Mouse (Mus musculus) kidney, embryonic 14.5 days (tissue): ENCODE data around the gene Rmdn3. TPM values are rescaled to one million over a fixed set of nuclear protein-coding genes. Genes with fewer than 3 reads are reported as not detected.

ENCODE experiments used
- ATAC-seq: fragments of 200-750 bp; cut with Nextera tagmentation; 2 replicates; pipeline ENCODE4 v1.8.0; 2017; ENCODE audit warnings: moderate number of reproducible peaks, mild to moderate bottlenecking, moderate TSS enrichment, moderate library complexity; ENCODE audit not compliant: low FRiP score, low TSS enrichment
- H3K27ac ChIP-seq: fragments of 300-500 bp; sonication (generic); 2 replicates; pipeline ENCODE4 v1.5.1; 2014; ENCODE audit warnings: low read depth, mild to moderate bottlenecking, low read length, moderate library complexity, mixed read lengths
- H3K27me3 ChIP-seq: fragments of 300-500 bp; sonication (generic); 2 replicates; pipeline ENCODE4 v1.6.1; 2014; ENCODE audit warnings: mild to moderate bottlenecking, low read length; ENCODE audit not compliant: control insufficient read depth, insufficient read depth
- H3K36me3 ChIP-seq: fragments of 300-500 bp; sonication (generic); 2 replicates; pipeline ENCODE4 v1.6.1; 2014; ENCODE audit warnings: low read length, mixed read lengths; ENCODE audit not compliant: control insufficient read depth, insufficient read depth
- H3K4me1 ChIP-seq: fragments of 300-500 bp; sonication (generic); 2 replicates; pipeline ENCODE4 v1.6.1; 2014; ENCODE audit warnings: low read length, mixed read lengths; ENCODE audit not compliant: control insufficient read depth, insufficient read depth
- H3K4me2 ChIP-seq: fragments of 300-500 bp; sonication (generic); replicated peaks from 2 replicates; pipeline ENCODE4 v1.6.1; 2014; ENCODE audit warnings: low read depth, mild to moderate bottlenecking, low read length
- H3K4me3 ChIP-seq: fragments of 300-500 bp; sonication (generic); 2 replicates; pipeline ENCODE4 v1.5.1; 2014; ENCODE audit warnings: mild to moderate bottlenecking, low read length
- H3K9ac ChIP-seq: fragments of 300-500 bp; sonication (generic); 2 replicates; pipeline ENCODE4 v1.6.1; 2014; ENCODE audit warnings: low read depth, mild to moderate bottlenecking, low read length, moderate library complexity
- H3K9me3 ChIP-seq: fragments of 300-500 bp; sonication (generic); 2 replicates; pipeline ENCODE4 v1.6.1; 2016; ENCODE audit warnings: low read length; ENCODE audit not compliant: control insufficient read depth
- WGBS: fragments of 180-500 bp; shearing (Covaris S2); extraction: QIAGEN DNeasy Blood & Tissue Kit; methylation state at CpG from one replicate; pipeline ENCODE4 v1.1.7; 2014; 5-methylcytosine and 5-hydroxymethylcytosine counted together
- polyA plus RNA-seq: library from polyadenylated mRNA; unstranded; fragments of >200 nt; fragmentation: Nextera tagmentation; extraction: Ambion mirVana; gene quantifications from 2 replicates; pipeline ENCODE4 v1.2.1, GENCODE M21; 2014

Rmdn3 gene
- polyA plus RNA-seq, 1 experiment from 2014 or later, result 41.9 TPM

DNA sequence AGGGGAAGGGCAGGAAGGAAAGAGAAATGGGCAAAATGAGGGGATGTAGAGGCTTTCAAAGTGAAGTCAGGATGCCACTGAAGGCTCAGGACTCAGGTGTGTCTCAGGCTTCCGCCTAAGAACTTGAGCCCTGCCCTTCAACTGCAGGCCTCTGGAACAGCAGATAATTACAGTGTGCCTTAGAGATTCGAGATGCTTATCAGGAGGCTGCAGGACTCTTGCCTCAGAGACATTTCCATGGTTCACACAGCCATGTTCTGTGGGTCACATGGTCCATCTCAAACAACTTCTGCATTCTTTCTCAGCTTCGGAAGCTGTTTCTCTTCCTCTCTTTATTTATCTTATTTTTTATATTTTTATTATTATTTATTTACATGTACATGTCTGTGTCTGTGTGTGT, 6.3 kb upstream of the Rmdn3 start:
- H3K9me3 ChIP-seq, result 0 out of 2 replicates have a peak, but pooled peaks cover 2% of the 10 kb centered on the region
- H3K4me3 ChIP-seq, result no peak overlapping the region
- H3K27me3 ChIP-seq, result peaks cover 3% of the 10 kb centered on the region; the same call in 1 of the 2 replicates
- H3K36me3 ChIP-seq, result no peaks in the 10 kb centered on the region
- peaks cover 11% of the 10 kb centered on the region for H3K4me1 ChIP-seq
- 58% methylated on average over 3 of the region's 3 CpGs for WGBS
- ATAC-seq, result no peak
- no peak overlapping the region for H3K27ac ChIP-seq
- no peak overlapping the region for H3K4me2 ChIP-seq
- no peak overlapping the region for H3K9ac ChIP-seq

DNA sequence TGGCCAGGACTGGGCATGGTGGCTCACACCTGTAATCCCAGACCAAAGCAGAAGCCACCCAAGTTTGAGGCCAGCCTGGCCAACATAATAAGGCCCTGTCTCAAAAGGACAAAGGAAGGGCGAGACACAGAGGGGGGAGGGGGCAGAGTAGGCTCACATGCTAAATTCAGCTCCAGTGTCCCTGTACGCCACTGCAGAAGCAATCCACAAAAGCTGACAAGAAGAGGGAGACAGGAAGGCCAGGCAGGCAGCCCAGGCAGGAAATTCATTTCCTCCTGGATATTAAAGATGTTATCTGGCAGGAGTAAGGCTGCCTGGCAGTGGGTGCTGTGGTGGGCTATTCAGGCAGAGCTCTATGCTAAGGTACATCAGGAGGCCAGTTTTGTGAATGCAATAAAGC, 4.4 kb upstream of the Rmdn3 start:
- Histone ChIP-seq H3K27ac (no peak overlapping the region), H3K27me3 (no peaks in the 10 kb centered on the region), H3K36me3 (no peaks in the 10 kb centered on the region), H3K9me3 (0 out of 2 replicates have a peak, but pooled peaks cover 2% of the 10 kb centered on the region), H3K4me2 (no peak overlapping the region), H3K4me3 (no peak overlapping the region), H3K9ac (no peak overlapping the region), H3K4me1 (no peaks in the 10 kb centered on the region)
- ATAC-seq, result no peak
- WGBS, result 36% methylated on average over 2 of the region's 2 CpGs

DNA sequence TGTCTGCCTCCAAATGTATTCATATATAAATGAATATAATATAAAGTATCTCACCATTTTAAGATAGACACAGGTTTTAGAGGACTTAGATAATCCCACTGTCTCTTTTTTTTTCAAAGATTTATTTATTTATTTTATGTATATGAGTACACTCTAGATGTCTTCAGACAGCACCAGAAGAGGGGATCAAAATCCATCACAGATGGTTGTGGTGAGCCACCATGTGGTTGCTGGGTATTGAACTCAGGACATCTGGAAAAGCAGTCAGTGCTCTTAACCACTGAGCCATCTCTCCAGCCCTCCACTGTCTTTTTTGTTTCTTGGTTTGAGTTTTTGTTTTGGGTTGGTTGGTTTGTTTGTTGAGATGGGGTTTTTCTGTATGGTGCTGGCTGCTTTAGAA, 1.0 kb upstream of the Rmdn3 start:
- no peak for ATAC-seq
- no peaks in the 10 kb centered on the region for H3K27me3 ChIP-seq
- no peak overlapping the region for H3K9ac ChIP-seq
- H3K36me3 ChIP-seq, result peaks cover 12% of the 10 kb centered on the region; the same call in 1 of the 2 replicates
- H3K27ac ChIP-seq, result no peak overlapping the region
- H3K4me3 ChIP-seq, result no peak overlapping the region
- H3K9me3 ChIP-seq, result no peaks in the 10 kb centered on the region
- H3K4me2 ChIP-seq, result no peak overlapping the region
- peaks cover 3% of the 10 kb centered on the region; the same call in 1 of the 2 replicates for H3K4me1 ChIP-seq

DNA sequence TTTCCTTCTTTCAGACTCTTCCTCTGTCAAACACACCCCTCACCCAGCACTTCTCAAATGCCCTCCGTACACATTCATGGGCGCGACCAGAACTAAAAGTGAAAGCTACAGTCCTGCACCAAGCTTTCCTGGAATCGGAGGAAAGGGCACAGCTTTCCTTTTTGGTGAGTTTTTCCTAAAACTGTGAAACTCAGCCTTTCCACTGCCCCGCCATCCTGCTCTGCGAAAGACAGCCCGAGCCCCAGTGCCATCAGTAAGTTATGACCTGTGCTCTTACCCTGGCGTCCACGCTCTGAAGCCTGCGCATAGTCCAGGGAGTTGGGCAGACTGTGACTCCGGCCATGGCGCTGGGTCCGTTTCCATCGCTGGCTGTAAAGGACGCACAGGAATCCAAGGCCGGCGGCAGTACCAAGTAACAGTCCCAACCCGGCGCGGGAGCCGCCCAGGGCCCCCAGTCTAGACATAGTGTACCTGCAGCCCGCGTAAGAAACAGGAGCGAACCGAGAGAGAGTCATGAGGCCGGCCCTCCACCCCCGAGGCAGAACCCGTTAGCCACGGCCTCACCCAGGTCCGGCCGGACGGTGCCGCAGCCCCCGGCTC, 653 bp downstream of the Rmdn3 start:
- peaks cover 28% of the 10 kb centered on the region; the same call in 1 of the 2 replicates for H3K36me3 ChIP-seq
- H3K9ac ChIP-seq, result peak overlapping the region; percentile 88
- H3K27me3 ChIP-seq, result no peaks in the 10 kb centered on the region
- H3K4me2 ChIP-seq, result peak overlapping the region; percentile 71
- peaks cover 3% of the 10 kb centered on the region; the same call in 1 of the 2 replicates for H3K4me1 ChIP-seq
- 4% methylated on average over 34 of the region's 34 CpGs for WGBS
- no peaks in the 10 kb centered on the region for H3K9me3 ChIP-seq
- H3K27ac ChIP-seq, result peak overlapping the region; percentile 37; the same call in 1 of the 2 replicates
- ATAC-seq, result peak; percentile 40; the same call in 1 of the 2 replicates
- peak overlapping the region; percentile 97 for H3K4me3 ChIP-seq

DNA sequence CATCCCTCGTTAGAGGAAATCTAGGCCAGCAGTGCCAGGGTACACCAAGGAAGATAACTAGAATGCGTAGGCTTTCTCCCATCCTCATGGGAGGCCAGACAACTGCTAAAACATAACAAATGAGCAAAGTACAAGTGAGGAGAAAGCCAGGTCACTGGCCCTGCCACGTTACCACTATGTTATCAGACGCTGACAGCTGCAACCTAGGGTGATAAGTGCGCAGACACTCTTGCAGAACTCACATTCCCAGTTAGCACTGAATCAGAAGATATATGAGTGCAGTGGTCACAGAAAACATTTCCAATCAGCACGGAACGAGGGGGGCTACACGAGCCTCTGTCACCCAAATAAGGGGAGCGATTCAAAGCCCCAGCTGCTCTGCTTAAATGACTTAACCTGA, 1.4 kb downstream of the Rmdn3 start:
- H3K9me3 ChIP-seq, result no peaks in the 10 kb centered on the region
- no peak overlapping the region for H3K27ac ChIP-seq
- peaks cover 35% of the 10 kb centered on the region for H3K36me3 ChIP-seq
- peak overlapping the region; percentile 71; the same call in 1 of the 2 replicates for H3K4me2 ChIP-seq
- peaks cover 3% of the 10 kb centered on the region; the same call in 1 of the 2 replicates for H3K4me1 ChIP-seq
- H3K9ac ChIP-seq, result no peak overlapping the region
- 81% methylated on average over 9 of the region's 9 CpGs for WGBS
- ATAC-seq, result no peak
- no peaks in the 10 kb centered on the region for H3K27me3 ChIP-seq
- 0 out of 2 replicates have a peak overlapping the region, but pooled peaks have one; percentile 97 for H3K4me3 ChIP-seq

DNA sequence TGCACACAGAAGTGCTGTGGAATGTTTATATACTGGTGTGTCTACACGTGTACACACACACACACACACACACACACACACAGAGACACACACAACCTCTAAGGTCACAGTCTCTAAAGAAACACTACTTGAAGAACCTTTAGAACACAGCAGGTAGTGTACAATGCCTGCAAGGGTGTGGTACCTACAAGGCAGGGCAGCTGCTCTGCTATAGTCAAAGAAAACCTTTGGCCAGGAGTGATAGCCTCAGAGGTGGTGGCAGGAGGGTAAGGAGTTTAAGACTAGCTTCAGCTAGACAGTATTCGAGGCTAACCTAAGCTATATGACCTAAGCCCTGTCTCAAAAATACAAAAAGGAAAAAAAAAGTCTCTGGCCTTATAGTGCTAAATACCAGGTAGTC, 2.2 kb downstream of the Rmdn3 start:
- 85% methylated on average over 2 of the region's 2 CpGs for WGBS
- Histone ChIP-seq H3K9ac (no peak overlapping the region), H3K4me1 (peaks cover 3% of the 10 kb centered on the region; the same call in 1 of the 2 replicates), H3K4me3 (no peak overlapping the region), H3K9me3 (no peaks in the 10 kb centered on the region), H3K27me3 (no peaks in the 10 kb centered on the region), H3K27ac (no peak overlapping the region), H3K4me2 (no peak overlapping the region), H3K36me3 (peaks cover 38% of the 10 kb centered on the region)
- no peak for ATAC-seq

DNA sequence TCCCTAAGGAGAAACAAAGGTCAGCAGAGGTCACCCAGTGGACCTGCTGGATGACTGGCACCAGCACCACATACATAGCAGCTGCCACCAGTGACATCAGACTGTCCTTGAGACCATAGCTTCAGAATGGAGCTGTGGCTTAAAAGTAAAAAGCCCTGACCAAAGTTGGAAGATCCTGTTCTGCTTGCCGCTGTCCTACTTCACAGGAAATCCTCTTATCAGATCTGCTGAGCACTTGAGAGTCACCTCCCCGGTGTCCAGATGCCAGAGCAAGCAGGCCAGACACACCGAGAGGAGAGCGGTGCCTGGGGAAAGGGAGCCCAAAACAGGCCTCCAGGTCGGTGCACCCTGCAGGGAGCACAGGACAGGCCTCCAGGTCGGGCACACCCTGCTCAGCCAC, 4.6 kb downstream of the Rmdn3 start:
- Histone ChIP-seq H3K4me1 (peaks cover 3% of the 10 kb centered on the region; the same call in 1 of the 2 replicates), H3K4me2 (no peak overlapping the region), H3K4me3 (no peak overlapping the region), H3K9me3 (no peaks in the 10 kb centered on the region), H3K9ac (no peak overlapping the region), H3K27me3 (no peaks in the 10 kb centered on the region), H3K27ac (no peak overlapping the region), H3K36me3 (peaks cover 58% of the 10 kb centered on the region)
- ATAC-seq, result no peak
- 80% methylated on average over 6 of the region's 6 CpGs for WGBS

DNA sequence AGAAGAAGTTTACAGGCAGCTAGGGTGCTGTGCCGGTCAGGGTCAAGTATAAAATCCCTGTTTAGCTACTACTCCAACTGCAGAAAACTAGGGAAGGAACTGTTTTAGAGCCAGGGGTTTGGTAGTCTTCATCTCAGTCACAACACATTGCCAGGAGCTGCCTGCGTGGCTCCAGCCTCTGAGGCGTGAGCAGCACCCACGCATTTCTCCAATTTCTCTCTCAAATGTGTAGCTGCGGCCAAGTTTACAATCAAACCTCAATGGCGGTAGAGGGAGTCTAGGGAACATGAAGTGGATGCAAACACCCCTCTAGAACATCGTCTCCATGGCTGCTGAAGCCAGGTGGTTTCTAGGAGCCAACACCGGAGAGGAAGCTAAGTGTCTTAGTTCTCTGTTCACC, 9.1 kb downstream of the Rmdn3 start:
- Histone ChIP-seq H3K27ac (0 out of 2 replicates have a peak overlapping the region, but pooled peaks have one; percentile 30), H3K27me3 (no peaks in the 10 kb centered on the region), H3K4me2 (no peak overlapping the region), H3K9ac (no peak overlapping the region), H3K36me3 (peaks cover 76% of the 10 kb centered on the region), H3K4me3 (no peak overlapping the region; the same call in 1 of the 2 replicates), H3K9me3 (no peaks in the 10 kb centered on the region), H3K4me1 (no peaks in the 10 kb centered on the region)
- WGBS, result 80% methylated on average over 8 of the region's 8 CpGs
- no peak for ATAC-seq

DNA sequence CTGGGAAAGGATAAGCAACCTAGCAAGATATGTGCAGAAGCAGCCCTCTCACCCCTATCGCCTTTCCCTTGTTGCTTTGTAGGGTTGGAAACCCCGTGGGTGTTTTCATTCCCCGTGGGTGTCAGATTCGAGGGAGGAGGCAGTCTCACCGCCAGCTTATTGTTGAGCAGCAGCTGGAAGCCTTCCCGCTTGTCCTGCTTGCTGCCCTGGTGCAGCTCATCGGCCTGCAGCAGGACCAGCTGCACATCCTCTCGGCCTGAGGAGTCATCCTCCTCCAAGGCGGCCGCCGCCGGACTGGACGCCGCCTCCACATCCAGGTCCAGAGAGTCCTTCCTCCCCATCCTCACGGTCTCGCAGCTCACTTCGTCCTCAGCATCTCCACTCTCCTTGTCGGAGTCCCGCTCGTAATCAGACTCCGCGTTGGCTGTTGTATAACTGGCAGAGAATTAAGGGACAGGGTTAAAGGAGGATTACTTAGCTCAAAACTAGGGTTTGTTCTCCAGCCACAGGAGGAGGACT, 9.6 kb downstream of the Rmdn3 start:
- ATAC-seq, result peak; percentile 92
- Histone ChIP-seq H3K9ac (no peak overlapping the region), H3K4me1 (no peaks in the 10 kb centered on the region), H3K9me3 (no peaks in the 10 kb centered on the region), H3K27ac (0 out of 2 replicates have a peak overlapping the region, but pooled peaks have one; percentile 30), H3K27me3 (no peaks in the 10 kb centered on the region), H3K4me2 (no peak overlapping the region), H3K4me3 (no peak overlapping the region; the same call in 1 of the 2 replicates), H3K36me3 (peaks cover 75% of the 10 kb centered on the region)
- WGBS, result 51% methylated on average over 22 of the region's 22 CpGs
